9 mouse cellular contexts compared by ENCODE assay signal in genomic region chr5:124724997-124725396, GRCm38 (mm10). TPM values are rescaled to one million over a fixed set of nuclear protein-coding genes. Genes with fewer than 3 reads are reported as not detected.
DNase-seq lines count a peak whose midpoint lies in the region; ATAC-seq and TF ChIP-seq lines count a peak whose summit lies in the region.
"Had no signal": no experiment of that assay in that cellular context is flagged by ENCODE, and none has a peak within 500 bp of the region (broad histone marks: within the 10 kb centered on the region; RNA-seq: fewer than 3 reads in every experiment).

TSS of gene Dnah10 (plus strand) at chr5:124725085.

- H3K27me3 ChIP-seq in heart, embryonic 13.5 days (replicated peaks), result peaks cover 6% of the 10 kb centered on the region; the same call in 1 of the 2 replicates
- no peaks in the 10 kb centered on the region for H3K27me3 ChIP-seq in limb, embryonic 13.5 days

- no peak for DNase-seq in heart, adult 8-10 months (ENCODE audit: low spot score)
- DNase-seq in brain, embryonic 14.5 days (ENCODE audit: low read depth), result peak; percentile 44
- DNase-seq in frontal cortex, postnatal 25 days (ENCODE audit: low spot score in 2 of 2), result peak; percentile 14 to 17
- DNase-seq in right cerebral cortex, postnatal 36 days (ENCODE audit: low spot score in 2 of 2), result peak; percentile 36 to 52
- DNase-seq in spleen, postnatal 36 days (ENCODE audit: low spot score in 2 of 2), result no peak
- no peak for DNase-seq in thymus, postnatal 4 days

- no peak for ATAC-seq in heart, embryonic 13.5 days (ENCODE audit: extremely low read depth, insufficient number of reproducible peaks, low FRiP score, low TSS enrichment)
- no peak for ATAC-seq in limb, embryonic 13.5 days (ENCODE audit: low FRiP score, low read depth)

- H3K4me2 ChIP-seq in heart, embryonic 13.5 days, result peak within 1 kb of the TSS; percentile 30; the same call in 1 of the 2 replicates
- peak within 1 kb of the TSS; percentile 38 for H3K4me2 ChIP-seq in limb, embryonic 13.5 days (replicated peaks)

- H3K4me1 ChIP-seq in heart, embryonic 13.5 days, result peaks cover 13% of the 10 kb centered on the region
- peaks cover 5% of the 10 kb centered on the region; the same call in 1 of the 2 replicates for H3K4me1 ChIP-seq in limb, embryonic 13.5 days

- TF ChIP-seq CTCF in brain, embryonic 14.5 days (IDR thresholded peaks at IDR 0.05; ENCODE audit: borderline replicate concordance, extremely low read depth, insufficient read depth, insufficient read length), result no peak

- no peak within 1 kb of the TSS for H3K9ac ChIP-seq in heart, embryonic 13.5 days
- H3K9ac ChIP-seq in limb, embryonic 13.5 days, result peak within 1 kb of the TSS; percentile 26; the same call in 1 of the 2 replicates

- WGBS in heart, embryonic 13.5 days, result 8% methylated on average over 29 of the region's 29 CpGs
- 15% methylated on average over 29 of the region's 29 CpGs for WGBS in limb, embryonic 13.5 days

- no peak for TF ChIP-seq POLR2A in brain, embryonic 14.5 days (IDR thresholded peaks at IDR 0.05; ENCODE audit: borderline replicate concordance, extremely low read depth, insufficient read depth, insufficient read length, poor library complexity, severe bottlenecking)

- no peaks in the 10 kb centered on the region for H3K9me3 ChIP-seq in heart, embryonic 13.5 days
- no peaks in the 10 kb centered on the region for H3K9me3 ChIP-seq in limb, embryonic 13.5 days
- H3K9me3 ChIP-seq: G1E had no signal

- H3K4me3 ChIP-seq in heart, embryonic 13.5 days, result no peak within 1 kb of the TSS
- no peak within 1 kb of the TSS for H3K4me3 ChIP-seq in limb, embryonic 13.5 days

- no peak within 1 kb of the TSS for H3K27ac ChIP-seq in heart, embryonic 13.5 days (replicated peaks)
- no peak within 1 kb of the TSS for H3K27ac ChIP-seq in limb, embryonic 13.5 days

- H3K36me3 ChIP-seq in heart, embryonic 13.5 days, result peaks cover 41% of the 10 kb centered on the region
- H3K36me3 ChIP-seq in limb, embryonic 13.5 days, result peaks cover 42% of the 10 kb centered on the region

RNA-seq across cellular contexts. Expression of gene Dnah10, which starts in this region (rescaled TPM):
- 0.03 TPM in 1 of 2 replicates, not detected in the other for polyA plus RNA-seq in heart, embryonic 13.5 days (2015; fragmentation: Nextera tagmentation; extraction: Ambion mirVana)
- under 1 TPM in 3 of 4 experiments, not detected in 1; 0.03 to 0.06 (median 0.05) TPM for total RNA-seq in heart, adult 8-10 months (2022)
- polyA plus RNA-seq in brain, embryonic 14.5 days (2012; rRNA removed), result 0.24 and 0.48 TPM in 2 replicates
- 0.11 and 0.40 TPM in 2 replicates for polyA plus RNA-seq in limb, embryonic 13.5 days (2015; fragmentation: Nextera tagmentation; extraction: Ambion mirVana)
- polyA plus RNA-seq: G1E had no signal

Comparison
In these comparisons a context has a peak if more than half of its experiments do, and no peak if none do; other contexts are left out.
1. Peak in DNase-seq in brain, embryonic 14.5 days; RNA of the gene not detected or under 1 TPM.
2. DNase-seq: peak in frontal cortex, postnatal 25 days (2 of 2) and right cerebral cortex, postnatal 36 days (2 of 2); none in heart, adult 8-10 months (single experiment), spleen, postnatal 36 days (0 of 2) and thymus, postnatal 4 days (single experiment).